Mouse (Mus musculus) liver, embryonic 14 days (tissue): Measurements from ENCODE around the gene Fbxo17. TPM values are rescaled to one million over a fixed set of nuclear protein-coding genes. Genes with fewer than 3 reads are reported as not detected.

ENCODE experiments used
- polyA plus RNA-seq: library from polyadenylated mRNA; depleted of rRNA; stranded (reverse); fragments of >200 nt; gene quantifications from 2 replicates; pipeline ENCODE4 v1.2.3, GENCODE M21; 2012; rRNA removed

Gene Fbxo17
- polyA plus RNA-seq: 0.73 and 0.92 TPM in 2 replicates

DNA sequence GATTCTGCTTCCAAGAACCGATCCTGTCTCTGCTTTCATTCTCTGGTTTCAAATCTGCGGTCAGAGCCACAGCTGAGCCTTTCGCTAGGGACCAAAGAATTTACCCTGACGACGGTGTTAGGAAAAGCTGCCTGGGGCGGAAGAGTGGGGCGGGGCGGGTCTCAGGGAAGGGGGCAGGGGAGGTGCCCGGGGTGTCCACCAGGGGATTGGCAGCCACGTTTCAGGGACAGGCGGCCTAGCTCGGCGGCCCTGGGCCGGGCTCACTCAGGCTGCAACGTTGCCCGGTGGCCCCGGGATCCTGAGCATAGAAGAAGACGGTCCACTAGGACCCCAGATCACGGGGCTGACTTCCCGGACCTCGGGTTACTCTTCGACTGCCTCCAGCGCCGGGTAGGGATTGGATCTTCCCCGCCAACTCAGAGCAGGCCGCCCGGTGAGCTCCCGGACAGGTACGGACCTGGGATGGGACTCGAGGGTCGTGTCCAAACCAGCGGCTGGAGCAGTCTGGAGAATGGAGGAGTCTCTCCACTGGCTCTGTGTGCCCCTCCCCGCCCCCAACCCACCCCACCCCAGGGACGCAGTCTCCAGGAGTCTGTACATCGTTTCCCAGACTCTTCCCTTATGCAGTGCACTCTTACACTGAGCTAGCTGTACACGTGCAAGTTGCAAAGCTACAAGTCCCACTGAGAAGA, at the start of gene Fbxo17:
Gene Fbxo17 (plus strand): TSS at position 215 of the 692 bp plus-strand sequence.

DNA sequence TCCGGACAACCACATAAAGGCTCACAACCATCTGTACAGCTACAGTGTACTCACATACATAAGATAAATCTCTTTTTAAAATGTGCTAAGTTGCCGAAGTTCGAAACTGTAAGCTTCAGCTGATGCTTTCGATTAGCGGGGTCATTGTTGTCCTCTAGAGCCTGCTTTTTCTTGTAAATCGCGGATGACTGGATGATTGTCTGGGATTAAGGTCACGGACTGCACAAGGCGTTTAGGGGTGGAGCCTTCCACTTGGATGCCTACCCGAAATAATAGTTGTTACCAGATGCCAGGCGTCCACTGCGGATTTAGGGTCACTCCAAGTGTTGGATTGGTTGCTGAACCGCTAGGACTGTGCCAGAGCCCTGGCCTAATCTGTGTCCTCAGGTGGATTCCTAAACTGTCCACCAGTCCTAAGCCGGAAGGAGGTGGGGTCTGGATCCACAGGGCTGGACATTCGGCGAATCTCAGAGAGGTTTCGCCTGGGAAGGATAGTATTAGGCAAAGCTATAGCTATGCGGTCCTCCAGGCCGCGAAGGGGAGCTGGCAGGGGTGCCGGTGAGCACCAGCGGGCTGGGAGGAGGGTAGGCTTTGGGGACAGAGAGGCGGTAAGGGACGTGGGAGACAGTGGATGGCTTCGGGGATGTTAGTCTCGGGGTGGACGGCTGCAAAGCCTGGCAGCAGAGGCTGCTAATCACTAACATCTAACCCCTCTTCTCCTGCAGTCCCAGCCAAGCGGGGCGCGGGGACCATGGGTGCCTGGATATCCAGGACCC, 23.9 kb upstream of the Fbxo17 start, which contains the start of gene Fbxo27:
Gene Fbxo27 (plus strand): TSS at position 305 of the 776 bp plus-strand sequence.

DNA sequence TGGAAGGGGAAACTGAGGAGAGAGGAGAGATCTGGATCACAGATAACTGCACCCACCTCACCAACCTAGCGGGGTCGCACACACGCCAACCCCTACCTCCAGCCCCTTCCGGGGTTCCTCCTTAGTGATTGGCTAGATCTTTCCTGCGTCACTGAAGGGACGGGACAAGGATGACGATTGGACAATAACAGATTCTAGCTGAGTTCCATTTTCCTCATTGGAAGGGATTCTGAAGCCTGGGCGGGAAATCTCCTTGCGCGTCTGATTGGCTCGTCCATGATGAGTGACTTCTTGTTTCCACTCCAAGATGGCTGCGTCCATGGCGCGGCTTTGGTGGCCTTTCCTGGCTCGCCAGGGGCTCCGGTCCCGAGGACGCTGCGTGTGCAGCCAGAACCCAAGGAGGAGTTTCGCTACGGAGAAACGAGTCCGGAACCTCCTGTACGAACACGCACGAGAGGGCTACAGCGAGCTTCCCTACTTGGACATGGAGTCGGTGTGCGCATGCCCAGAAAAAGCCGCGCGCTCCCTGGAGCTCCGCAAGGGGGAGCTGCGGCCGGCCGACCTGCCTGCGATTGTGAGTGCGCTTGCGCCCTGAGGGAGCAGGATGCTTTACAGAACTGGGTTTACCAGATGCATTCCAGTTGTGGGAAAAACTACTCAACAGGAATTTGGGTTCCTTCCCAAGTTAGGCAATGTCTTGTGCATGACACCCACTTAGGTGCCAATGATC, 25.3 kb downstream of the Fbxo17 start, which contains the start of the genes Mrps12 and Sars2:
Gene Mrps12 (minus strand): TSS at position 112 of the 730 bp plus-strand sequence.
Gene Sars2 (plus strand): TSS at position 284 of the 730 bp plus-strand sequence.

DNA sequence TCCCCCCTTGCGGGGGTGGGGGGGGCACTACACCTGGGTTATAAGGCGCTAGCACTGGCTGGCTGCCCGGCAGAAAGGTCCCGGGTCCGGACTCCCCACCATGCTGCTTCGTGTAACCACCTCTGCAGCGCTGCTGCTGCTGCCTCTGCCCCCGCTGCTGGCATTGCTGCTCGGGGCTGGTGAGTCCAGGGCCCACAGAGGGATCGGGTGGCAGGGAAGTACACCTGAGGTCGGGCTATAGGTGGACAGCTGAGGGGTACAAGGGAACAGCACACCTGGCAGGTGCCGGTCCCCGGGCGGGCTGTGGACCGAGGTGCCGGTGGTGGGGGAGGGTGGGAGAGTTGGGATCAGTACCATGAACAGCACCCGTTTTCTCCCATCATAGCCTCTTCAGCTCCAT, 39.5 kb downstream of the Fbxo17 start, which contains the start of gene Ccer2:
Gene Ccer2 (plus strand): TSS at position 96 of the 400 bp plus-strand sequence.

DNA sequence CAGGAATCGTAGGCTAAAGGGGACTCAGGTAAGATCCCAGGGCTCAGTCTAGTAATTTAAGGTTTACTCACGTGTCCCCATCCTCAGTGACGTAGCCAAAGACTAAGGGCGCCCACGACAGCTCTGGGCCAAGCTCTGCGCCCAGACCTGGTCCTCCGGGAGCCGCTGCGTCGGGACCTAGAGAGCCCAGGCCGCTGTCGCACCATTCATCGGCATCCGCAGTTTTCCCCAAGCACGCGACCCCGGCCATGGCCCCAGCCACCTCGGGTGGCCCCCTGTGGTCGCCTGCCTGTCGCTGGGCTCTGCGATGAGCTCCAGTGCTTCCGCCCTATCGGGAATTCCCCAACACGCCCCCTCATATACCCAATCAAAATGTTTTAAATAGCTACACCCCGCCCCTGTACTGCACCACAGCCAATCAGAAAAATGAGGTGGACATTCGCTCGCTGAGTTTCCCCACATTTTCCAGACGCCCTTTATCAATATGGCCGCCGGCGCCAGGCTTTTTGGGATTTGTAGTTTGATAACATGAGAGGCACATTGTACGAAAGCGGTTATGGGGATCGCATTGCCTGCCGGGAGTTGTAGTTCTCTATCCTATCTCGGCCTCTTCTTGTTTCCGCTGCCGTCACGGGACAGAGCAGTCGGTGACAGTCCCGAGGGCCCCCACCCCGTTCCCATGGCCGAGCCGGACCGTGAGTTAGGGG, 49.7 kb downstream of the Fbxo17 start, which contains the start of gene Sirt2:
Gene Sirt2 (plus strand): TSS at position 563 of the 707 bp plus-strand sequence.

DNA sequence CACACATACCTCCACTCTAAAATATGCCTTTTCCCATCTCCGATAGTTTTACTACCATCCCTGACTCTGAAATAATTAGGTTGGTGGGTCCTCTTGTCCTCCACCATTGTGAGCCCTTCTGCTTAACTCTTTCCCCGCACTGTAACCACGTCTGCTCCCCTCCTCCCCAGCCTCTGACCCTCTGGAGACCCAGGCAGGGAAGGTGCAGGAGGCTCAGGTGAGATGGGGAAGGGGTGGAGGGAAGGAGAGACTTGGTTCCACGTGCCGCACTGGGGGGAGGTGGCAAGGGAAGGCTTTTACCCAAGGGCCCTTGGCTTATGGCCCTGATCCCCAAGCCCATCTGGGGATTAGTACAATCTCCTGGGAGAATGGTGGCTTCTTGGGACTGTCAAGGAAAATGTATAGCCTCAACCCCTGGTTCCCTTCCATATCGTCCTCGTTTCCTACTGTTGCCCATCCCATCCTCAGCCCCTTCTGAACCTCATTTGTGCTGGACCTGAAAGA, 50.9 kb downstream of the Fbxo17 start, which contains the start of gene Nfkbib:
Gene Nfkbib (minus strand): TSS at position 51 of the 504 bp plus-strand sequence.

Other genes with a start within 250 kb of the Fbxo17 start
- not detected in 2 replicates for gene Ifnl2, start 206.3 kb upstream of the Fbxo17 start, polyA plus RNA-seq
- gene Ifnl3, start 194.0 kb upstream of the Fbxo17 start, polyA plus RNA-seq: not detected in 2 replicates
- 0.09 and 0.10 TPM in 2 replicates for gene Sycn, start 175.9 kb upstream of the Fbxo17 start, polyA plus RNA-seq
- not detected in 2 replicates for gene Nccrp1, start 169.6 kb upstream of the Fbxo17 start, polyA plus RNA-seq
- gene Samd4b, start 118.7 kb upstream of the Fbxo17 start, polyA plus RNA-seq: 9.2 and 12.0 TPM in 2 replicates
- 10.8 and 11.4 TPM in 2 replicates for gene Pak4, start 118.6 kb upstream of the Fbxo17 start, polyA plus RNA-seq
- not detected in 2 replicates for gene Acp7, start 85.5 kb upstream of the Fbxo17 start, polyA plus RNA-seq
- 0.18 and 0.31 TPM in 2 replicates for gene Fbxo27, start 24.0 kb upstream of the Fbxo17 start, polyA plus RNA-seq
- 45.3 and 47.4 TPM in 2 replicates for gene Mrps12, start 25.0 kb downstream of the Fbxo17 start, polyA plus RNA-seq
- gene Sars2, start 25.2 kb downstream of the Fbxo17 start, polyA plus RNA-seq: 10.1 and 11.5 TPM in 2 replicates
- gene Ccer2, start 39.4 kb downstream of the Fbxo17 start, polyA plus RNA-seq: not detected in 2 replicates
- gene Sirt2, start 49.9 kb downstream of the Fbxo17 start, polyA plus RNA-seq: 15.5 and 18.1 TPM in 2 replicates
- 15.0 and 16.6 TPM in 2 replicates for gene Nfkbib, start 50.7 kb downstream of the Fbxo17 start, polyA plus RNA-seq
- 4.1 and 5.2 TPM in 2 replicates for gene Rinl, start 72.2 kb downstream of the Fbxo17 start, polyA plus RNA-seq
- gene Hnrnpl, start 91.7 kb downstream of the Fbxo17 start, polyA plus RNA-seq: 136 and 157 TPM in 2 replicates
- 52.2 and 62.2 TPM in 2 replicates for gene Ech1, start 108.4 kb downstream of the Fbxo17 start, polyA plus RNA-seq
- 2.5 and 2.7 TPM in 2 replicates for gene Lgals4, start 117.0 kb downstream of the Fbxo17 start, polyA plus RNA-seq
- gene Lgals7, start 147.0 kb downstream of the Fbxo17 start, polyA plus RNA-seq: 0.50 and 0.92 TPM in 2 replicates
- gene Capn12, start 164.6 kb downstream of the Fbxo17 start, polyA plus RNA-seq: 0.02 and 0.05 TPM in 2 replicates
- gene Actn4, start 245.5 kb downstream of the Fbxo17 start, polyA plus RNA-seq: 72.7 and 82.7 TPM in 2 replicates